Mouse (Mus musculus) G1E (cell line): ENCODE measurements around the gene Bach2. TPM values are rescaled to one million over a fixed set of nuclear protein-coding genes. Genes with fewer than 3 reads are reported as not detected.

Experiments
- ATAC-seq: 2 replicates; pipeline ENCODE4 v1.8.0; 2016; ENCODE audit warnings: mild to moderate bottlenecking; ENCODE audit not compliant: insufficient number of reproducible peaks, poor library complexity, low FRiP score, severe bottlenecking; ENCODE audit errors: extremely low read depth
- DNase-seq: peaks from one replicate; pipeline ENCODE4 v3.0.0; 2012; ENCODE audit warnings: low spot score
- H3K27me3 ChIP-seq: 2 replicates; pipeline ENCODE4 v1.6.1; 2012; ENCODE audit warnings: mild to moderate bottlenecking, low read length, inconsistent platforms; ENCODE audit not compliant: insufficient read depth
- H3K36me3 ChIP-seq: replicated peaks from 2 replicates; pipeline ENCODE3; 2012; ENCODE audit warnings: mild to moderate bottlenecking, inconsistent platforms
- H3K4me1 ChIP-seq: 2 replicates; pipeline ENCODE4 v1.6.1; 2012; ENCODE audit warnings: low read depth, low read length, inconsistent platforms, mixed read lengths; ENCODE audit not compliant: insufficient read depth
- H3K4me3 ChIP-seq: 2 replicates; pipeline ENCODE4 v1.5.1; 2012; ENCODE audit warnings: low read depth, mild to moderate bottlenecking, inconsistent platforms, low read length, moderate library complexity, mixed read lengths
- H3K9me3 ChIP-seq: replicated peaks from 2 replicates; pipeline ENCODE4 v1.6.1; 2012; ENCODE audit warnings: inconsistent platforms
- CTCF ChIP-seq: IDR thresholded peaks from 2 replicates; pipeline ENCODE4 v1.5.1; 2012; ENCODE audit warnings: low read depth, low read length, inconsistent platforms, mixed read lengths
- GATA1 ChIP-seq: IDR thresholded peaks from 2 replicates; pipeline ENCODE4 v1.6.1; 2012; ENCODE audit warnings: borderline replicate concordance, low read length, inconsistent platforms, mixed read lengths
- GATA2 ChIP-seq: IDR thresholded peaks from 2 replicates; pipeline ENCODE4 v1.6.1; 2012; ENCODE audit warnings: low read depth, low read length, inconsistent platforms, borderline replicate concordance
- POLR2AphosphoS5 ChIP-seq: IDR thresholded peaks from 2 replicates; pipeline ENCODE4 v1.6.1; 2012; ENCODE audit warnings: low read depth, low read length, inconsistent platforms; ENCODE audit not compliant: insufficient replicate concordance
- TAL1 ChIP-seq: conservative IDR thresholded peaks from 2 replicates; pipeline ENCODE4 v1.6.1; 2012; ENCODE audit warnings: low read depth, low read length, inconsistent platforms, mixed read lengths
- polyA plus RNA-seq: library from polyadenylated mRNA; stranded (reverse); fragments of >175 nt; gene quantifications from 2 replicates; pipeline ENCODE4 v1.2.3, GENCODE M21; 2012
- total RNA-seq, 2 experiments: library from RNA; stranded (forward) in 1 of 2; stranded (reverse) in 1 of 2; fragments of 200-1000 nt in 1 of 2; fragments of >200 nt in 1 of 2; fragmentation: Nextera tagmentation in 1 of 2; gene quantifications; 2 replicates each; pipeline ENCODE4 v1.2.3; 2014 to 2017

Gene Bach2
- total and polyA plus RNA-seq, 3 experiments: 0.22 to 2.2 TPM; not detected in 1

GRCm38 (mm10) chr4:32359634-32360033 lies 121.0 kb downstream of the Bach2 start:
- TF ChIP-seq CTCF (no peak), POLR2AphosphoS5 (no peak), TAL1 (no peak), GATA2 (no peak), GATA1 (no peak)
- ATAC-seq (no peak), DNase-seq (no peak)
- Histone ChIP-seq H3K4me1 (no peaks in the 10 kb centered on the region), H3K36me3 (no peaks in the 10 kb centered on the region), H3K4me3 (no peak overlapping the region), H3K9me3 (peaks cover 5% of the 10 kb centered on the region), H3K27me3 (no peaks in the 10 kb centered on the region)

- TF ChIP-seq TAL1: no peak
- no peak for TF ChIP-seq GATA1
- no peak for TF ChIP-seq GATA2
- no peak for TF ChIP-seq POLR2AphosphoS5
- no peak for TF ChIP-seq CTCF
- H3K4me3 ChIP-seq: no peak overlapping the region
Measured at GRCm38 (mm10) chr4:32360496-32360895, 121.9 kb downstream of the Bach2 start.

GRCm38 (mm10) chr4:32363488-32363984 lies 124.9 kb downstream of the Bach2 start:
- DNase-seq: no peak
- H3K9me3 ChIP-seq: no peaks in the 10 kb centered on the region
- H3K27me3 ChIP-seq: no peaks in the 10 kb centered on the region
- TF ChIP-seq POLR2AphosphoS5: no peak
- no peak for TF ChIP-seq GATA1
- no peak for TF ChIP-seq GATA2
- TF ChIP-seq CTCF: no peak
- H3K4me3 ChIP-seq: no peak overlapping the region
- ATAC-seq: no peak
- no peaks in the 10 kb centered on the region for H3K36me3 ChIP-seq
- H3K4me1 ChIP-seq: no peaks in the 10 kb centered on the region

More at GRCm38 (mm10) chr4:32360496-32360895, 121.9 kb downstream of the Bach2 start:
- Histone ChIP-seq H3K4me1 (no peaks in the 10 kb centered on the region), H3K27me3 (no peaks in the 10 kb centered on the region), H3K9me3 (peaks cover 5% of the 10 kb centered on the region), H3K36me3 (no peaks in the 10 kb centered on the region)
- ATAC-seq (no peak), DNase-seq (no peak)

GRCm38 (mm10) chr4:32365144-32365907 lies 126.7 kb downstream of the Bach2 start:
- no peaks in the 10 kb centered on the region for H3K36me3 ChIP-seq
- H3K4me3 ChIP-seq: no peak overlapping the region
- H3K27me3 ChIP-seq: no peaks in the 10 kb centered on the region
- no peaks in the 10 kb centered on the region for H3K9me3 ChIP-seq
- H3K4me1 ChIP-seq: no peaks in the 10 kb centered on the region
- DNase-seq (no peak), ATAC-seq (no peak)
- TF ChIP-seq POLR2AphosphoS5: no peak
- TF ChIP-seq GATA2: no peak
- TF ChIP-seq GATA1: no peak
- no peak for TF ChIP-seq CTCF
- no peak for TF ChIP-seq TAL1

- TF ChIP-seq CTCF (no peak), TAL1 (no peak), GATA2 (no peak), POLR2AphosphoS5 (no peak), GATA1 (no peak)
- Histone ChIP-seq H3K4me3 (no peak overlapping the region), H3K27me3 (no peaks in the 10 kb centered on the region), H3K4me1 (no peaks in the 10 kb centered on the region), H3K36me3 (no peaks in the 10 kb centered on the region), H3K9me3 (no peaks in the 10 kb centered on the region)
- ATAC-seq: no peak
- DNase-seq: no peak
Measured at GRCm38 (mm10) chr4:32366176-32366575, 127.6 kb downstream of the Bach2 start.

GRCm38 (mm10) chr4:32368345-32368744 lies 129.7 kb downstream of the Bach2 start:
- H3K27me3 ChIP-seq: no peaks in the 10 kb centered on the region
- TF ChIP-seq TAL1: no peak
- TF ChIP-seq GATA2: no peak
- TF ChIP-seq CTCF: no peak
- TF ChIP-seq GATA1: no peak
- no peak for TF ChIP-seq POLR2AphosphoS5
- H3K4me1 ChIP-seq: no peaks in the 10 kb centered on the region
- DNase-seq (no peak), ATAC-seq (no peak)
- H3K9me3 ChIP-seq: no peaks in the 10 kb centered on the region
- H3K36me3 ChIP-seq: no peaks in the 10 kb centered on the region
- no peak overlapping the region for H3K4me3 ChIP-seq

GRCm38 (mm10) chr4:32373085-32373484 lies 134.5 kb downstream of the Bach2 start:
- Histone ChIP-seq H3K4me1 (no peaks in the 10 kb centered on the region), H3K9me3 (no peaks in the 10 kb centered on the region), H3K36me3 (no peaks in the 10 kb centered on the region), H3K4me3 (no peak overlapping the region), H3K27me3 (no peaks in the 10 kb centered on the region)
- ATAC-seq: no peak
- TF ChIP-seq TAL1: no peak
- TF ChIP-seq POLR2AphosphoS5: no peak
- no peak for TF ChIP-seq CTCF
- no peak for TF ChIP-seq GATA1
- TF ChIP-seq GATA2: no peak
- DNase-seq: no peak
